Mouse (Mus musculus): ENCODE measurements around the gene Bckdk.

Bckdk gene

GRCm38 (mm10) chr7:127903971-127904796 is at the start of gene Bckdk:
TSS of gene Bckdk (plus strand) at chr7:127904082.
- DNase-seq (ENCODE audit: extremely low spot score, low read depth, low spot score): peak; percentile 53

- no peak for DNase-seq (ENCODE audit: extremely low spot score, low read depth, low spot score)
Measured at GRCm38 (mm10) chr7:127858258-127858657, 45.6 kb upstream of the Bckdk start.

- DNase-seq (ENCODE audit: extremely low spot score, low read depth, low spot score): no peak
Measured at GRCm38 (mm10) chr7:127866434-127866833, 37.4 kb upstream of the Bckdk start.

GRCm38 (mm10) chr7:127867641-127868040 is 36.2 kb upstream of the Bckdk start:
- no peak for DNase-seq (ENCODE audit: extremely low spot score, low read depth, low spot score)

GRCm38 (mm10) chr7:127869149-127869810 is 34.6 kb upstream of the Bckdk start:
- no peak for DNase-seq (ENCODE audit: extremely low spot score, low read depth, low spot score)

- no peak for DNase-seq (ENCODE audit: extremely low spot score, low read depth, low spot score)
Measured at GRCm38 (mm10) chr7:127870136-127870821, 33.6 kb upstream of the Bckdk start.

GRCm38 (mm10) chr7:127874812-127875626 is 28.9 kb upstream of the Bckdk start:
- no peak for DNase-seq (ENCODE audit: extremely low spot score, low read depth, low spot score)

- DNase-seq (ENCODE audit: extremely low spot score, low read depth, low spot score): peak; percentile 85
Measured at GRCm38 (mm10) chr7:127875627-127876001, 28.3 kb upstream of the Bckdk start.

- DNase-seq (ENCODE audit: extremely low spot score, low read depth, low spot score): peak; percentile 49
Measured at GRCm38 (mm10) chr7:127876041-127876466, 27.8 kb upstream of the Bckdk start, which contains the start of gene Zfp646. TSS of gene Zfp646 (plus strand) at chr7:127876221.

GRCm38 (mm10) chr7:127876467-127877348 is 27.2 kb upstream of the Bckdk start, which contains the start of gene Zfp668:
TSS of gene Zfp668 (minus strand) at chr7:127876828.
- peak; percentile 94 for DNase-seq (ENCODE audit: extremely low spot score, low read depth, low spot score)

GRCm38 (mm10) chr7:127879301-127879700 is 24.6 kb upstream of the Bckdk start:
- DNase-seq (ENCODE audit: extremely low spot score, low read depth, low spot score): no peak

- no peak for DNase-seq (ENCODE audit: extremely low spot score, low read depth, low spot score)
Measured at GRCm38 (mm10) chr7:127880431-127880830, 23.5 kb upstream of the Bckdk start.

- DNase-seq (ENCODE audit: extremely low spot score, low read depth, low spot score): no peak
Measured at GRCm38 (mm10) chr7:127885951-127886350, 17.9 kb upstream of the Bckdk start.

GRCm38 (mm10) chr7:127886551-127886950 is 17.3 kb upstream of the Bckdk start:
- DNase-seq (ENCODE audit: extremely low spot score, low read depth, low spot score): no peak

- DNase-seq (ENCODE audit: extremely low spot score, low read depth, low spot score): no peak
Measured at GRCm38 (mm10) chr7:127887191-127887590, 16.7 kb upstream of the Bckdk start.

GRCm38 (mm10) chr7:127887781-127888180 is 16.1 kb upstream of the Bckdk start:
- DNase-seq (ENCODE audit: extremely low spot score, low read depth, low spot score): no peak

GRCm38 (mm10) chr7:127888821-127889220 is 15.1 kb upstream of the Bckdk start:
- no peak for DNase-seq (ENCODE audit: extremely low spot score, low read depth, low spot score)

- DNase-seq (ENCODE audit: extremely low spot score, low read depth, low spot score): no peak
Measured at GRCm38 (mm10) chr7:127890798-127891197, 13.1 kb upstream of the Bckdk start, which contains the start of gene Prss53. TSS of gene Prss53 (minus strand) at chr7:127890970.

- no peak for DNase-seq (ENCODE audit: extremely low spot score, low read depth, low spot score)
Measured at GRCm38 (mm10) chr7:127894480-127894879, 9.4 kb upstream of the Bckdk start.

GRCm38 (mm10) chr7:127895442-127895841 is 8.4 kb upstream of the Bckdk start, which contains the start of the genes Gm21974 and Vkorc1:
TSS of gene Gm21974 (minus strand) at chr7:127895454.
TSS of gene Vkorc1 (minus strand) at chr7:127895617.
- DNase-seq (ENCODE audit: extremely low spot score, low read depth, low spot score): peak; percentile 85

Data from hindlimb bud, embryonic 11.5 days (tissue).